Mouse (Mus musculus) WW6 (cell line): ENCODE measurements around the gene Mier1.

Source experiments
- DNase-seq: peaks from one replicate; pipeline ENCODE4 v3.0.0-alpha.2; 2013; ENCODE audit warnings: low read depth, low spot score

Mier1 gene

GRCm38 (mm10) chr4:103114184-103115111, at the start of gene Mier1, which contains the start of gene Wdr78:
Mier1 (plus strand) TSS chr4:103114390.
Wdr78 (minus strand) TSS chr4:103114555.
- DNase-seq: peak; percentile 89

GRCm38 (mm10) chr4:103064421-103064820, 49.8 kb upstream of the Mier1 start:
- no peak for DNase-seq

DNA sequence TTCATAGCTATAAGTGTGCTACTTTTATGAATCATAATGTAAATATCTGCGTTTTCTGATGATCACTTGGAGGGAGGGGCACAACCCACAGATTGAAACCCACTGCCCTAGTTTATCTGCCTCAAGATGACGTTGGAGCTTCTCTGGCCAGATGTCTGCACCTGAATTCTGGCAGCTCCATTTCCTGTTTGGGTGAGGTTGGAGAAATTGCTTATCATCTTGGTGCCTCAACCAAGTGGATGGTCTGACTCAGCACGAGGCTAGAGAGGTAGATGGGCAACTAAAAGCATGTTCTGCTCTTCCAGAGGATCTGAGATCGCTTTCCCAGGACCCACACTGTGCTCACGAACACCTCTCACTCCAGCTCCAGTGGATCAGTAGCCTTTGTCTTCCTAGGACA, 49.2 kb upstream of the Mier1 start:
- no peak for DNase-seq

GRCm38 (mm10) chr4:103067906-103068655, 46.1 kb upstream of the Mier1 start:
- DNase-seq: no peak

GRCm38 (mm10) chr4:103070631-103071030, 43.6 kb upstream of the Mier1 start:
- DNase-seq: no peak

DNA sequence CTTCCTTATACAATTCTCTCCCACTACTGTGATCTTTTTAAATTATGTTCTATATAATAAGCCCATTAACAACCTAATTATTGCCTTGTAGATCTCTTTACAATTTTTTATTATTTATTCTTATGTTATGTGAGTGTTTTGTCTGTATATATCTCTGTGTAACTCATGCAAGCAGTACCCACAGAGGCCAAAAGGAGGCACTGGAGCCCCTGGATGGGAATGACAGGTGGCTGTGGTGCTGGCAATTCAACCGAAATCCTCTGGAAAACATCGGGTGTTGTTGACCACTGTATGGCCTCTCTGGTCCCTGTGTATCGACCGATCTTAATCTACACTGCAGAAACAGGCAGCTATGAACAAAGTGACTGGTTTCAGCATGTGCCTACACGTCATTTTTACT, 29.0 kb upstream of the Mier1 start:
- peak; percentile 13 for DNase-seq

DNA sequence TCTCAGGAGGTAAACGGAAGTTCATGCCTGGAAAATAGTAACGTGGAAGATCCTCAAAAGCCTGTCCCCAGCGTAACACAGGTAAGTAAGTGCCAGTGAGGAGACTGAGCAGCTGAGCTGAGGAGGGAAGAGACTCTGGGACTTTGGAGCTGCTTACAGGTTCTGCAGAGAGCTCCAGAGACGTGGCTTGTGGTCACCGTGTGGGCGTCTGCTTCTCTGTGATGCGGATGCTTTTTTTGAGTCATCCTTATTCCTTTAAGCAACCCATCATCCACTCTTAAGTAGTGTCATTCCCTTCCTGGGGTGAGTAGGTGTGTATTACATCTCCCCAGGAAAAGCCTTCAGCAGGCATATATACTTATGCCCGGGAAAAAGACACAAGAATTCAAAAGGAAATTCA, 18.3 kb upstream of the Mier1 start:
- DNase-seq: no peak

DNA sequence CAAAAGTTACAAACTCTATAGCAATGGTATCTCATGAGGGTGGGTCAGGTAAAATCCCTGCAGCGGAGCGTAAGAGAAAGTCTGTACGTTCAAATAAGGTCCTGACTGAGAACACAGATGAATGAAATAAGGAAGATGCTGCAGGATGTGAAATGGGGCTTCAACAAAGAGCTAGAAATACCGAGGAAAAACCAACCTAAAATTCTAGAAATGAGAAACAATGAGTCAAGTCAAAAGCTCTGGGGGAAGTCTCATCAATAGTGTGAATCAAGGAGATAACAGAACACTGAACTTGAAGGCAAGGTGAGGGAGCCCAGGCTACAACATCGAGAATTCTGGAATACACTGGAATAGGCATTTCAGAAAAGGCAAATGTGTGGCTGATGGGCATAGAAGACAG, 15.7 kb upstream of the Mier1 start:
- no peak for DNase-seq

GRCm38 (mm10) chr4:103112651-103113050, 1.5 kb upstream of the Mier1 start:
- DNase-seq: no peak

DNA sequence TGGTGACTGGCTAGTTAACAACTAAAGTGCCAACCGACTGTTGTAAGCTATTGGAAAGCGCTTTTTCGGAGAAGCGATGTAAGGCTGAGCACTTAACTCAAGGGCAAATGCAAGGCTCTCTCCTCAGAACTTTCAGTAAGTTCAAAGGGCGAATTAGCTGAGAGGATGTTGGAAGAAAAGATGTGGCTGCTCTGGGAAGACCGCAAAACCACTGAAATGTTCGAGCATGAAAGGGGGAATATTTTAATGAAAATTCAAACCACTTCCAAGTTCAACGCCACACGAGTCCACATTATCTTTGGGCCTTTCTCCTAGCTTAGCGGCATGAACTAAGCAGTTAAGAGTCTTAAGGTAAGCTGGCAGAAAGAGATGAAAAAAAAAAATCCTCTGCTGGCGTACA, 788 bp upstream of the Mier1 start:
- DNase-seq: no peak

GRCm38 (mm10) chr4:103118888-103119228, 4.7 kb downstream of the Mier1 start:
- peak; percentile 16 for DNase-seq

DNA sequence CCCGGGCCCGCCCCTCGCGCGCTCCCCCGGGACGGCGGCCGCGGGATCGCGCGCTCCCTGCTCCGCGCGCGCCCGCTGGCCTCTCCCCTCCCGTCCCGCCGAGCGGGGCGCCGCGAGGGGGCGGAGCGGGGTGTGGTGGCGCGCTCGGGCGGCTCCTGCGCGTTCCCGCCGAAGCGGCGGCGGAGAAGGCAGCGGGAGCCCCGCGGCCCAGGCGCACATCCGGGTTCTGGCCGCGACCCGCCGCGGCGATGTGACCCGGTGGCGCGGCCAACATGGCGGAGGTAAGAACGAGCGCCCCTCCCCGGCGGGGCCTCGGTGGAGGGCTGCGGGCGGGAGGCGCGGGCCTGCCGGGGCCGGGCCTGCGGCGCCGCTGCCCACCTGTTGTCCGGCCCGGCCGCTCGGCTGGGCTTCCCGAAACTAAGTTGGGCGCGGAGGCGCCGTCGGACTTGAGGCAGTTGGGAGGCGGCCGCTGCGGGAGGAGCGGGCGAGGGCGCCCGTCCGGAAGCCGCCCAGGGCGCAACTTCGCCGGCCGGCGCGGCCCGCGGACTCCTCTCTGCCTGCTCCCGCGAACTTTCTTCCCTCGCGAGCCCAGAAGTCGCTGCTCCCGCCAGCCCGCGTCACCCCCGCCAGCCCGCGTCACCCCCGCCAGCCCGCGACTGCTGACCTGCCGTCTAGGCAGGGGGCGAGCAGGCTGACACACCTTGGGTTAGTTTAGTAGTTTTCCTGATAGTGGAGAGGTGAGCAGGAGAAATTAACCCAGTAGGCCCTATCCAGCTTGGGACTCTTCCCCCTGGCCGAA, 5.2 kb downstream of the Mier1 start:
- peak; percentile 16 for DNase-seq

DNA sequence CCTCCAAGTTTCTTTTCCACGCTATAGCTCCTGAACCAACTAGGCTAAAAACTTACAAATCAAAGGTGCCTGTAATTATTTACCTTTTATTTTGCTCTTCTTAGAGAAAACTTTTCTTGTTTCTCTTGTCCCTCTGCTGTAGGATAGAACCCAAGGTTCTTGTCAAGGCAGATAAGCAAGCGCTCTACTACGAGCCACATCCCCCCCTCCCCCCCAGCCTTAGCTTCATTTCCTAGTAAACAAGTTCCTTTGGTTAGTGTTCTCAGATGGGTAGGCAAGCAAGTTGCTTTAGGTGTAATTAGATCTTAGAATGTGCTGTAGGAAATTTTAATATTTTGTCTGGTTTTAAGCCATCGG, 5.8 kb downstream of the Mier1 start:
- DNase-seq: no peak

DNA sequence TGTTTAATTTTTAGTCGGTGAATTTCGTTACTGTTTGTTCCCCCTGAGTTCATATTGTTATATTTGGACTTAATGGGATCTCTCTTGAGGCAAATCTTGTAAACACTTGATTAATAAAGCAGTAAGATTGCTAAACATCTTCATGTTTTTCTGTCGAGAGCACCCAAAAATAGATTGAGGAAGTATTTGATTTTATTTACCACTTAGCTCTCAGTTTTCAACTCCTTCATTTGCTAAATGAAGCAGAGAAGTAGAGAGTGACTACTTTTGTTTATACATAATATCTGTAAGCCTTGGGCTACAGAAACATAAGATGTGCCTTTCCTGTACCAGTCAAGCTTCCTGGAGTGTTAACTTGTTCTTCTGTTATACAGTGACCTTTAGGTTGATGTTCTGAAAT, 6.2 kb downstream of the Mier1 start:
- DNase-seq: no peak

DNA sequence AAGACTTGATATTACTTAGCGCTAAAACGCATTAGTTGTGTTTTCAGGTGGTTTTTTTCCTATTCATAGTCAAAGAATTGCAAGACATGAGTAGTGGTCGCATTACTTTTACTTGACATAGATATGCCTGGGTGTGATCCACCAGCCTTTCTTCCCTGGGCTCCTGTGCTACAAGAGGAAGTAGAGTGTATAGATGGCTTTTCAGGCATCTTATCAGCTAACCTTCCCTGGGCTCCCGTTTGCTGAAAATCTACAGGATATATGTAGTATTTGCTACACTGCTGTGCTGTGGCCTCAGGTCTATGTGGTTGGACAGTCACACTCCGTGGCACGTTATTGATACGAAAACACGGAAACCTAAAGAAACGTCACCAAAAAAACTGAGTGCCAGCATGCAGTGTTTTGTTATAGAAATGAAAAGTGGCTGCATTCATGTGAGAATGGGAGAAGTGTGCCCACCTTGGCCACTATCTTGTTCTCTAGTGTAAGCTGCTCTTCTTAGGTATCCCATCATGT, 6.7 kb downstream of the Mier1 start:
- no peak for DNase-seq

GRCm38 (mm10) chr4:103123086-103123485, 8.9 kb downstream of the Mier1 start:
- DNase-seq: no peak

DNA sequence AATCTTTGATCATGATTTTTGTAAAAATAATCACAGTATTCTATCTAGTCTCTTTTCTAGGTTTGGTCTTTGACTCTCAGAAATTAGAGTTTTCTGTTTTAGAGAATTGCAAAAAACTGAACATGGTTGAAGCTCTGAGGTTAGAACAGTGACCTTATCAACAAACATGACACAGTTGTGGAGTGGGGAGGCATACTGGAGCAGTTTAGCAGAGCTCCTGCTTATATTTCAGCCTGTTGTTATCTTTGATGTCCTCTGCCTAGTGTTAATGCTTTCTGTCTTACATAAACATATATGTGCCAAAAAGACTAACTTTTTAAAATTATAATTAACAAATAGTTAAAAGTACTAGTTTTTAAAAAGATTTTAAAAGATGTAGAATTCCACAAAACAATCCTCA, 9.4 kb downstream of the Mier1 start:
- DNase-seq: no peak

DNA sequence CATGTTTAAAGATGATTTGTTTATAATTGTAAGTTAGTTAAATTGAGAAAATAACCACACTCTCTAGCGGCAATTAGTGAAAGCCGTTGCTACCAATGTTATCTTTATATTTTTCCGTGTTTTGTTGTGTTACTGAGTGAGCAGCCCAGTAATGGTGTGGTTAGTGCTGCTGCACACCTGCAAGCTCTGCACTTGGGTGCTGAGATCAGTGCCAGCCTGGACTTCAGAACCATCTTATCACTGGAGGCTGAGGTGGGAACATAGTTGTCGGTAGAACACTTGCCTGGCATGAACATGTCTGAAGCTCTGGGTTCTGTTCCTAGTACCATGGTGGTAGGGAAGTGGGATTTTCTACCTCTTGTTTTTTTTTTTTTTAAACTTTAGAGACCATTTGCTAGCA, 12.3 kb downstream of the Mier1 start:
- DNase-seq: no peak

- DNase-seq: no peak
Measured at GRCm38 (mm10) chr4:103136946-103137345, 22.8 kb downstream of the Mier1 start.

DNA sequence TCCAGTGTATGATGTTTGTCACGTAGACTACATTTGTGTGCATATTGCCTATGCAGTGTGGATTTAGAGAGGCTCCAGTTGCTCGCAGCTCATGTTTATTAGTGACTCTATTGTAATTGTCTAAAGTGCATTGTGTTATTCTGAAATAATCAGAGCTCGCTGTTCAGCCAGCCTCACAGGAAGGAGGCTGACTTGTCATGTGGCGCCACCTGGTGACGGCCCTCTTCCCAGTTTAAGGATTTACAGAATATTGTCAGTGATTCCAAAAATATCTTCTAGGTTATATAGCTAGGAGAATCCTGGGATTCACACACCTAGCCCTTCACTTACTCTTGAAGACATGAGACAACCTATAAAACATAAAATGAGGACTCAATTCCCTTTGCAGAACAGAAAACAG, 32.1 kb downstream of the Mier1 start:
- DNase-seq: no peak

DNA sequence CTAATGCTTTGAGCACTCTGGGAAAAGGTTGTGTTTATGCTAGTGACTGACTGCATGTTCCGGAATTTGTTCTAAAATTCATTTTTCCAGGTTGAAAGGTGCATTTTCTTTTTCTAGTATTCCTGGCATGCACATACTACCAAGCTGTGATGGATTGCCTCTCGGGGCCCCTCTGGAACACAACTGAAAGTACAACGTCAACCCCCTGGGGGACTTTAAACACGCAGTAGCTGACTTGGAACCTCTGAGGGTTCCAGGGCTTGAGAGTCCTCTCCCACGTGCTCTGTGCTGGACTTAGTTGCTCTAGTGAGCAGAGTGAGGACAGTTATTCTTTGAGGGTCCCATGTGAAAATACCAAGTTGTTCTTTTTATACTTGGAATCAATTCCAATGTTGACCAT, 37.8 kb downstream of the Mier1 start:
- no peak for DNase-seq

- no peak for DNase-seq
Measured at GRCm38 (mm10) chr4:103158781-103159180, 44.6 kb downstream of the Mier1 start.
